Mouse (Mus musculus) limb, embryonic 11.5 days (tissue): ENCODE measurements around the gene Csdc2. TPM values are rescaled to one million over a fixed set of nuclear protein-coding genes. Genes with fewer than 3 reads are reported as not detected.

Experiments
- ATAC-seq: fragments of 200-750 bp; cut with Nextera tagmentation; 2 replicates; pipeline ENCODE4 v1.8.0; 2017; ENCODE audit warnings: low read depth; ENCODE audit not compliant: insufficient number of reproducible peaks, low FRiP score, low TSS enrichment
- DNase-seq: peaks from one replicate; pipeline ENCODE4 v3.0.0-alpha.2; 2015; ENCODE audit warnings: low spot score
- H3K27ac ChIP-seq: fragments of 300-500 bp; sonication (generic); replicated peaks from 2 replicates; pipeline ENCODE4 v1.5.1; 2014; ENCODE audit warnings: low read depth, mild to moderate bottlenecking, low read length
- H3K27me3 ChIP-seq: fragments of 300-500 bp; sonication (generic); 2 replicates; pipeline ENCODE4 v1.6.1; 2014; ENCODE audit warnings: mild to moderate bottlenecking, low read length, mixed read lengths; ENCODE audit not compliant: control insufficient read depth, insufficient read depth
- H3K36me3 ChIP-seq: fragments of 300-500 bp; sonication (generic); 2 replicates; pipeline ENCODE4 v1.6.1; 2014; ENCODE audit warnings: mild to moderate bottlenecking, low read length, moderate library complexity, mixed read lengths; ENCODE audit not compliant: control insufficient read depth, insufficient read depth
- H3K4me1 ChIP-seq: fragments of 300-500 bp; sonication (generic); 2 replicates; pipeline ENCODE4 v1.6.1; 2014; ENCODE audit warnings: low read length, mixed read lengths; ENCODE audit not compliant: control insufficient read depth, insufficient read depth
- H3K4me2 ChIP-seq: fragments of 300-500 bp; sonication (generic); 2 replicates; pipeline ENCODE4 v1.6.1; 2014; ENCODE audit warnings: low read depth, mild to moderate bottlenecking, moderate library complexity; ENCODE audit not compliant: severe bottlenecking
- H3K4me3 ChIP-seq: fragments of 300-500 bp; sonication (generic); 2 replicates; pipeline ENCODE4 v1.5.1; 2014; ENCODE audit warnings: low read depth, low read length
- H3K9ac ChIP-seq: fragments of 300-500 bp; sonication (generic); 2 replicates; pipeline ENCODE4 v1.6.1; 2014; ENCODE audit warnings: mild to moderate bottlenecking, low read length
- H3K9me3 ChIP-seq: fragments of 300-500 bp; sonication (generic); 2 replicates; pipeline ENCODE4 v1.6.1; 2016; ENCODE audit warnings: low read length; ENCODE audit not compliant: control insufficient read depth
- WGBS: fragments of 180-500 bp; shearing (Covaris S2); extraction: QIAGEN DNeasy Blood & Tissue Kit; methylation state at CpG from one replicate; pipeline ENCODE4 v1.1.7; 2014; 5-methylcytosine and 5-hydroxymethylcytosine counted together
- polyA plus RNA-seq: library from polyadenylated mRNA; unstranded; fragments of >200 nt; fragmentation: Nextera tagmentation; extraction: Ambion mirVana; gene quantifications from 2 replicates; pipeline ENCODE4 v1.2.1, GENCODE M21; 2014

The Csdc2 gene
- polyA plus RNA-seq, 1 experiment from 2014 or later: 4.9 TPM

GRCm38 (mm10) chr15:81993992-81994391, 57.4 kb downstream of the Csdc2 start:
- ATAC-seq (no peak), DNase-seq (no peak)
- WGBS: 63% methylated on average over 6 of the region's 6 CpGs
- H3K9ac ChIP-seq: no peak overlapping the region
- peaks cover 7% of the 10 kb centered on the region for H3K36me3 ChIP-seq
- no peaks in the 10 kb centered on the region for H3K27me3 ChIP-seq
- H3K4me3 ChIP-seq: no peak overlapping the region
- H3K27ac ChIP-seq: no peak overlapping the region
- no peak overlapping the region for H3K4me2 ChIP-seq
- no peaks in the 10 kb centered on the region for H3K9me3 ChIP-seq
- H3K4me1 ChIP-seq: no peaks in the 10 kb centered on the region

Other genes starting within 250 kb of the Csdc2 start
- gene Chadl, start 239.5 kb upstream of the Csdc2 start, polyA plus RNA-seq: 4.4 and 4.5 TPM in 2 replicates
- gene Zc3h7b, start 191.7 kb upstream of the Csdc2 start, polyA plus RNA-seq: 53.9 and 57.9 TPM in 2 replicates
- 125 and 129 TPM in 2 replicates for gene Rangap1, start 191.2 kb upstream of the Csdc2 start, polyA plus RNA-seq
- gene Tef, start 134.3 kb upstream of the Csdc2 start, polyA plus RNA-seq: 13.7 and 14.6 TPM in 2 replicates
- 16.7 and 16.8 TPM in 2 replicates for gene Tob2, start 78.0 kb upstream of the Csdc2 start, polyA plus RNA-seq
- 240 and 243 TPM in 2 replicates for gene Phf5a, start 64.8 kb upstream of the Csdc2 start, polyA plus RNA-seq
- 158 and 162 TPM in 2 replicates for gene Aco2, start 64.5 kb upstream of the Csdc2 start, polyA plus RNA-seq
- gene Polr3h, start 10.5 kb upstream of the Csdc2 start, polyA plus RNA-seq: 68.2 and 71.3 TPM in 2 replicates
- gene Pmm1, start 24.2 kb downstream of the Csdc2 start, polyA plus RNA-seq: 15.3 and 16.0 TPM in 2 replicates
- gene 1700029P11Rik, start 43.8 kb downstream of the Csdc2 start, polyA plus RNA-seq: not detected in 2 replicates
- gene Xrcc6, start 51.1 kb downstream of the Csdc2 start, polyA plus RNA-seq: 91.0 and 105 TPM in 2 replicates
- gene Desi1, start 97.1 kb downstream of the Csdc2 start, polyA plus RNA-seq: 34.4 and 37.7 TPM in 2 replicates
- 326 and 338 TPM in 2 replicates for gene Snu13, start 110.8 kb downstream of the Csdc2 start, polyA plus RNA-seq
- gene 4930407I10Rik, start 122.4 kb downstream of the Csdc2 start, polyA plus RNA-seq: 0.04 TPM in 1 of 2 replicates, not detected in the other
- gene Mei1, start 133.2 kb downstream of the Csdc2 start, polyA plus RNA-seq: 0.05 and 0.14 TPM in 2 replicates
- 22.3 and 24.4 TPM in 2 replicates for gene Ccdc134, start 191.2 kb downstream of the Csdc2 start, polyA plus RNA-seq
- gene Srebf2, start 210.4 kb downstream of the Csdc2 start, polyA plus RNA-seq: 129 and 138 TPM in 2 replicates